Mouse (Mus musculus) bone marrow, adult 2 months (tissue): Measurements from ENCODE around the gene Hps4.

Experiments
- CTCF ChIP-seq: fragments of 200-500 bp; IDR thresholded peaks from 2 replicates; pipeline ENCODE4 v1.5.1; 2011; ENCODE audit warnings: low read length, control low read depth; ENCODE audit not compliant: control insufficient read depth, insufficient read depth
- POLR2A ChIP-seq: fragments of 200-500 bp; IDR thresholded peaks from 2 replicates; pipeline ENCODE4 v1.6.1; 2011; ENCODE audit warnings: low read depth, mild to moderate bottlenecking, control low read depth, low read length, borderline replicate concordance; ENCODE audit not compliant: control insufficient read depth

GRCm38 (mm10) chr5:112370236-112370813 is 27.4 kb downstream of the Hps4 start:
- TF ChIP-seq POLR2A = 0 out of 2 replicates have a peak, but pooled peaks have one; percentile 16
- TF ChIP-seq CTCF = no peak
